Mouse (Mus musculus): Measurements from ENCODE around the gene Cers6. TPM values are rescaled to one million over a fixed set of nuclear protein-coding genes. Genes with fewer than 3 reads are reported as not detected.

Cers6 gene
- polyA plus RNA-seq, 1 experiment from 2014 or later = 8.2 TPM

- Histone ChIP-seq H3K9ac (replicated peaks) (no peak overlapping the region), H3K27me3 (ENCODE audit: insufficient read depth, low read length) (no peaks in the 10 kb centered on the region), H3K27ac (ENCODE audit: low read depth) (no peak overlapping the region), H3K36me3 (replicated peaks; ENCODE audit: insufficient read depth, low read length) (0 out of 2 replicates have a peak, but pooled peaks cover 4% of the 10 kb centered on the region), H3K4me2 (ENCODE audit: low read depth, low read length) (no peak overlapping the region), H3K4me1 (ENCODE audit: insufficient read depth) (no peaks in the 10 kb centered on the region; the same call in 1 of the 2 replicates), H3K4me3 (ENCODE audit: low read depth, low read length) (no peak overlapping the region), H3K9me3 (ENCODE audit: low read length) (no peaks in the 10 kb centered on the region)
- WGBS (ENCODE audit: insufficient replicate concordance) = 75% methylated on average over 4 of the region's 4 CpGs
- no peak for ATAC-seq
- TF ChIP-seq CTCF (IDR thresholded peaks at IDR 0.05; ENCODE audit: low read depth) = no peak
- TF ChIP-seq EP300 (IDR thresholded peaks at IDR 0.05; ENCODE audit: low read depth) = no peak
- no peak for DNase-seq
Observed at GRCm38 (mm10) chr2:69045926-69046325, 184.7 kb downstream of the Cers6 start.

- Histone ChIP-seq H3K27ac (ENCODE audit: low read depth) (no peak overlapping the region), H3K9me3 (ENCODE audit: low read length) (no peaks in the 10 kb centered on the region), H3K4me3 (ENCODE audit: low read depth, low read length) (no peak overlapping the region), H3K9ac (replicated peaks) (no peak overlapping the region), H3K36me3 (replicated peaks; ENCODE audit: insufficient read depth, low read length) (0 out of 2 replicates have a peak, but pooled peaks cover 4% of the 10 kb centered on the region), H3K4me1 (ENCODE audit: insufficient read depth) (no peaks in the 10 kb centered on the region; the same call in 1 of the 2 replicates), H3K27me3 (ENCODE audit: insufficient read depth, low read length) (no peaks in the 10 kb centered on the region), H3K4me2 (ENCODE audit: low read depth, low read length) (no peak overlapping the region)
- no peak for DNase-seq
- WGBS (ENCODE audit: insufficient replicate concordance) = 64% methylated on average over 7 of the region's 7 CpGs
- TF ChIP-seq CTCF (IDR thresholded peaks at IDR 0.05; ENCODE audit: low read depth) (no peak), EP300 (IDR thresholded peaks at IDR 0.05; ENCODE audit: low read depth) (no peak)
- no peak for ATAC-seq
Observed at GRCm38 (mm10) chr2:69047297-69047696, 186.1 kb downstream of the Cers6 start.

DNA sequence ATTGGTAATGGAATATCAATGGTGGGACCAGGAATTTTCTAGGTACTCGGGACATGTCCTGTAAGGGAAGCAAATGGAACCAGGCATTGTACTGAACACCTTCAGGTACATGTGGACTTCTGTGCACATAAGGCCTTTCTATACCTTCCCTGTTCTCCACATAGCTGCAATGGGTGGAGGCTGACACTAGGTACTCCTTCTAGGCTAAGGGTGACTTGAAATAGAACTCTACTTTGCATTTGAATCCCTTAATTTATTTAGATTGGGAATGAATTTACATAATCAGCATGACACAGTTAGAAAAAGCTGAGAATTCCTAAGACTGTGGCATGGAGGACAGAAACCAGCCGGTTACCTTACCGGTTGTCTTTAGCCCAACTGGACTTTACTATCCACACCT is 186.6 kb downstream of the Cers6 start:
- Histone ChIP-seq H3K4me2 (ENCODE audit: low read depth, low read length) (no peak overlapping the region), H3K4me1 (ENCODE audit: insufficient read depth) (no peaks in the 10 kb centered on the region; the same call in 1 of the 2 replicates), H3K9me3 (ENCODE audit: low read length) (no peaks in the 10 kb centered on the region), H3K4me3 (ENCODE audit: low read depth, low read length) (no peak overlapping the region), H3K27me3 (ENCODE audit: insufficient read depth, low read length) (no peaks in the 10 kb centered on the region), H3K9ac (replicated peaks) (no peak overlapping the region), H3K36me3 (replicated peaks; ENCODE audit: insufficient read depth, low read length) (0 out of 2 replicates have a peak, but pooled peaks cover 6% of the 10 kb centered on the region), H3K27ac (ENCODE audit: low read depth) (no peak overlapping the region)
- TF ChIP-seq CTCF (IDR thresholded peaks at IDR 0.05; ENCODE audit: low read depth) = no peak
- TF ChIP-seq EP300 (IDR thresholded peaks at IDR 0.05; ENCODE audit: low read depth) = no peak
- DNase-seq (no peak), ATAC-seq (no peak)
- WGBS (ENCODE audit: insufficient replicate concordance) = 86% methylated on average over 3 of the region's 3 CpGs

GRCm38 (mm10) chr2:69049179-69049578 is 187.9 kb downstream of the Cers6 start:
- Histone ChIP-seq H3K27ac (ENCODE audit: low read depth) (no peak overlapping the region), H3K9ac (replicated peaks) (no peak overlapping the region), H3K4me2 (ENCODE audit: low read depth, low read length) (no peak overlapping the region), H3K4me1 (ENCODE audit: insufficient read depth) (no peaks in the 10 kb centered on the region; the same call in 1 of the 2 replicates), H3K9me3 (ENCODE audit: low read length) (no peaks in the 10 kb centered on the region), H3K4me3 (ENCODE audit: low read depth, low read length) (no peak overlapping the region), H3K36me3 (replicated peaks; ENCODE audit: insufficient read depth, low read length) (peaks cover 11% of the 10 kb centered on the region; the same call in 1 of the 2 replicates), H3K27me3 (ENCODE audit: insufficient read depth, low read length) (no peaks in the 10 kb centered on the region)
- ATAC-seq = no peak
- 74% methylated on average over 7 of the region's 7 CpGs for WGBS (ENCODE audit: insufficient replicate concordance)
- DNase-seq = no peak
- TF ChIP-seq EP300 (IDR thresholded peaks at IDR 0.05; ENCODE audit: low read depth) = no peak
- no peak for TF ChIP-seq CTCF (IDR thresholded peaks at IDR 0.05; ENCODE audit: low read depth)

GRCm38 (mm10) chr2:69050189-69050588 is 188.9 kb downstream of the Cers6 start:
- no peak for TF ChIP-seq EP300 (IDR thresholded peaks at IDR 0.05; ENCODE audit: low read depth)
- TF ChIP-seq CTCF (IDR thresholded peaks at IDR 0.05; ENCODE audit: low read depth) = no peak
- Histone ChIP-seq H3K4me1 (ENCODE audit: insufficient read depth) (no peaks in the 10 kb centered on the region; the same call in 1 of the 2 replicates), H3K27me3 (ENCODE audit: insufficient read depth, low read length) (no peaks in the 10 kb centered on the region), H3K4me3 (ENCODE audit: low read depth, low read length) (no peak overlapping the region), H3K4me2 (ENCODE audit: low read depth, low read length) (no peak overlapping the region), H3K9me3 (ENCODE audit: low read length) (no peaks in the 10 kb centered on the region), H3K36me3 (replicated peaks; ENCODE audit: insufficient read depth, low read length) (peaks cover 11% of the 10 kb centered on the region; the same call in 1 of the 2 replicates), H3K27ac (ENCODE audit: low read depth) (no peak overlapping the region), H3K9ac (replicated peaks) (no peak overlapping the region)
- DNase-seq (no peak), ATAC-seq (no peak)
- 86% methylated on average over 4 of the region's 4 CpGs for WGBS (ENCODE audit: insufficient replicate concordance)

DNA sequence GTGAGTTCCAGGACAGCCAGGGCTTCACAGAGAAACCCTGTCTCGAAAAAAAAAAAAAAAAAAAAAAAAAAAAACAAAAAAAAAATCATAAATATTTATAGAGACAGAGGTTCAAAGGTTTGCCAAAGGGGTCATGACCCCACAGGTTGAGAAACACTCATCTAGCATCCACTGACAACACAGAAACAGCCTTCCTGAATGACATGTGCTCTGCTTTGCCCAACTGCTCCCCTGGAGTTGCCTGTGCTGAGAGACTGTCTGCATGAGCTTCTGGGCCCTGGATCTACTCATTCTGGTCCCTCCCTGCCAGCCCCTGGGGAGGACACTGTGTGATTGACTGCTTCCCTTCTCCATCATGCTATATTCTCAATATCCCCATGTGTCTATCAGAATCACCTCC is 190.4 kb downstream of the Cers6 start:
- TF ChIP-seq EP300 (IDR thresholded peaks at IDR 0.05; ENCODE audit: low read depth) (no peak), CTCF (IDR thresholded peaks at IDR 0.05; ENCODE audit: low read depth) (no peak)
- DNase-seq = peak; percentile 17
- Histone ChIP-seq H3K9me3 (ENCODE audit: low read length) (no peaks in the 10 kb centered on the region), H3K4me1 (ENCODE audit: insufficient read depth) (no peaks in the 10 kb centered on the region; the same call in 1 of the 2 replicates), H3K9ac (replicated peaks) (no peak overlapping the region), H3K36me3 (replicated peaks; ENCODE audit: insufficient read depth, low read length) (peaks cover 16% of the 10 kb centered on the region; the same call in 1 of the 2 replicates), H3K4me2 (ENCODE audit: low read depth, low read length) (no peak overlapping the region), H3K27me3 (ENCODE audit: insufficient read depth, low read length) (no peaks in the 10 kb centered on the region), H3K4me3 (ENCODE audit: low read depth, low read length) (no peak overlapping the region), H3K27ac (ENCODE audit: low read depth) (no peak overlapping the region)
- WGBS (ENCODE audit: insufficient replicate concordance) = 9% methylated on average over 1 of the region's 1 CpGs
- peak; percentile 77 for ATAC-seq
